Mouse (Mus musculus) CH12.LX (cell line): ENCODE measurements around the gene Alkbh3. TPM values are rescaled to one million over a fixed set of nuclear protein-coding genes. Genes with fewer than 3 reads are reported as not detected.

ENCODE experiments used
- DNase-seq: peaks from one replicate; pipeline ENCODE4 v3.0.0-alpha.2; 2013; ENCODE audit errors: extremely low read depth
- H3K27ac ChIP-seq: 2 replicates; pipeline ENCODE4 v1.5.1; 2012; ENCODE audit warnings: low read depth, mild to moderate bottlenecking, control low read depth, moderate library complexity; ENCODE audit not compliant: insufficient read depth
- H3K27me3 ChIP-seq: replicated peaks from 2 replicates; pipeline ENCODE3; 2012; ENCODE audit warnings: inconsistent platforms
- H3K36me3 ChIP-seq, 2 experiments: replicated peaks in 1 of 2; 2 replicates each; pipeline versions ENCODE3 to v1.6.1; 2012; ENCODE audit warnings: inconsistent platforms in 1 of 2, low read length in 1 of 2, mild to moderate bottlenecking in 1 of 2, mixed read lengths in 1 of 2, moderate library complexity in 1 of 2; ENCODE audit not compliant: control insufficient read depth in 1 of 2, insufficient read depth in 1 of 2
- H3K4me1 ChIP-seq, 2 experiments: 2 replicates each; pipeline ENCODE4 v1.6.1; 2012; ENCODE audit warnings: inconsistent platforms in 1 of 2, moderate library complexity in 1 of 2; ENCODE audit not compliant: insufficient read depth in 2 of 2, control insufficient read depth in 1 of 2
- H3K4me2 ChIP-seq: 2 replicates; pipeline ENCODE4 v1.6.1; 2012; ENCODE audit warnings: low read depth, mild to moderate bottlenecking, control low read depth; ENCODE audit not compliant: poor library complexity, insufficient read depth, severe bottlenecking
- H3K4me3 ChIP-seq, 3 experiments: fragments of 150-350 bp in 1 of 3; sonication (generic) in 1 of 3; replicated peaks in 1 of 3; 2 replicates each; pipeline versions ENCODE3 to v1.5.1; 2011 to 2012; ENCODE audit warnings: low read depth in 2 of 3, low read length in 2 of 3, mild to moderate bottlenecking in 2 of 3, moderate library complexity in 2 of 3, control low read depth in 1 of 3, improper control_type of control experiment in 1 of 3, inconsistent platforms in 1 of 3, mixed read lengths in 1 of 3; ENCODE audit not compliant: poor library complexity in 1 of 3
- H3K79me2 ChIP-seq: replicated peaks from 2 replicates; pipeline ENCODE4 v1.6.1; 2012; ENCODE audit warnings: mild to moderate bottlenecking, moderate library complexity; ENCODE audit not compliant: control insufficient read depth, poor library complexity, insufficient read depth, severe bottlenecking; ENCODE audit errors: extremely low read depth
- H3K9ac ChIP-seq: 2 replicates; pipeline ENCODE4 v1.6.1; 2012; ENCODE audit warnings: low read depth, mild to moderate bottlenecking, control low read depth, moderate library complexity; ENCODE audit not compliant: insufficient read depth
- H3K9me3 ChIP-seq: replicated peaks from 2 replicates; pipeline ENCODE3; 2012; ENCODE audit warnings: low read length, inconsistent platforms, mixed read lengths
- BHLHE40 ChIP-seq: IDR thresholded peaks from 2 replicates; pipeline ENCODE4 v1.6.1; 2011; ENCODE audit warnings: mild to moderate bottlenecking, low read depth, low read length, improper control_type of control experiment
- CHD1 ChIP-seq: IDR thresholded peaks from 2 replicates; pipeline ENCODE4 v1.6.1; 2012; ENCODE audit warnings: low read depth, low read length, improper control_type of control experiment, inconsistent platforms
- E2F4 ChIP-seq: IDR thresholded peaks from 2 replicates; pipeline ENCODE4 v1.6.1; 2011; ENCODE audit warnings: low read depth, low read length, improper control_type of control experiment; ENCODE audit not compliant: insufficient replicate concordance
- ETS1 ChIP-seq: conservative IDR thresholded peaks from 2 replicates; pipeline ENCODE4 v1.6.1; 2012; ENCODE audit warnings: low read depth, mild to moderate bottlenecking, inconsistent platforms, low read length, improper control_type of control experiment, moderate library complexity
- HCFC1 ChIP-seq: IDR thresholded peaks from 2 replicates; pipeline ENCODE4 v1.6.1; 2012; ENCODE audit warnings: low read depth, mild to moderate bottlenecking, inconsistent platforms, low read length, improper control_type of control experiment
- IRF4 ChIP-seq: IDR thresholded peaks from 2 replicates; pipeline ENCODE4 v1.6.1; 2014; ENCODE audit warnings: low read depth, mild to moderate bottlenecking, inconsistent platforms, low read length, improper control_type of control experiment
- JUN ChIP-seq: IDR thresholded peaks from 2 replicates; pipeline ENCODE4 v1.6.1; 2011; ENCODE audit warnings: low read depth, mild to moderate bottlenecking, low read length, improper control_type of control experiment, moderate library complexity; ENCODE audit not compliant: insufficient read depth
- MAFK ChIP-seq: IDR thresholded peaks from 2 replicates; pipeline ENCODE4 v1.6.1; 2011; ENCODE audit warnings: low read length, improper control_type of control experiment; ENCODE audit not compliant: insufficient replicate concordance
- MAX ChIP-seq: IDR thresholded peaks from 2 replicates; pipeline ENCODE4 v1.6.1; 2011; ENCODE audit warnings: low read length, improper control_type of control experiment
- NELFE ChIP-seq: IDR thresholded peaks from 2 replicates; pipeline ENCODE4 v1.6.1; 2011; ENCODE audit warnings: low read depth, low read length, improper control_type of control experiment
- POLR2AphosphoS2 ChIP-seq: IDR thresholded peaks from 2 replicates; pipeline ENCODE4 v1.6.1; 2011; ENCODE audit warnings: low read depth, low read length, improper control_type of control experiment
- RAD21 ChIP-seq: IDR thresholded peaks from 2 replicates; pipeline ENCODE4 v1.6.1; 2011; ENCODE audit warnings: low read depth, mild to moderate bottlenecking, low read length, improper control_type of control experiment, moderate library complexity
- SMC3 ChIP-seq: IDR thresholded peaks from 2 replicates; pipeline ENCODE4 v1.6.1; 2011; ENCODE audit warnings: low read depth, low read length, improper control_type of control experiment
- TCF12 ChIP-seq: IDR thresholded peaks from 2 replicates; pipeline ENCODE4 v1.6.1; 2014; ENCODE audit warnings: low read depth, mild to moderate bottlenecking, inconsistent platforms, low read length, improper control_type of control experiment
- USF1 ChIP-seq: IDR thresholded peaks from 2 replicates; pipeline ENCODE4 v1.6.1; 2014; ENCODE audit warnings: low read depth, mild to moderate bottlenecking, inconsistent platforms, low read length, improper control_type of control experiment
- ZC3H11A ChIP-seq: IDR thresholded peaks from 2 replicates; pipeline ENCODE4 v1.6.1; 2012; ENCODE audit warnings: low read depth, mild to moderate bottlenecking, inconsistent platforms, low read length, improper control_type of control experiment
- ZKSCAN1 ChIP-seq: IDR thresholded peaks from 2 replicates; pipeline ENCODE4 v1.6.1; 2012; ENCODE audit warnings: low read depth, inconsistent platforms, low read length, improper control_type of control experiment, borderline replicate concordance
- ZMIZ1 ChIP-seq: IDR thresholded peaks from 2 replicates; pipeline ENCODE4 v1.6.1; 2012; ENCODE audit warnings: low read depth, mild to moderate bottlenecking, inconsistent platforms, low read length, improper control_type of control experiment
- dilution Hi-C: fragments of 300-500 bp; cut with MboI; formaldehyde crosslinking; loops from 2 replicates; pipeline ENCODE4 v1.14.3; 2020; ENCODE audit warnings: low sequenced_read_pairs; ENCODE audit not compliant: extremely low pct_unique_long_range_greater_than_20kb, extremely low pct_ligation_motif_present
- in situ Hi-C: fragments of 300-500 bp; cut with MboI; formaldehyde crosslinking; loops from 3 replicates; pipeline ENCODE4 v1.14.3; 2019; ENCODE audit warnings: low sequenced_read_pairs, low pct_ligation_motif_present, low pct_unique_long_range_greater_than_20kb, mixed read lengths
- polyA plus RNA-seq: library from polyadenylated mRNA; unstranded; fragments of >175 nt; gene quantifications from 2 replicates; pipeline ENCODE4 v1.2.1, GENCODE M21; 2012; ENCODE audit warnings: low read depth; ENCODE audit not compliant: insufficient read length
- total RNA-seq, 2 experiments: library from RNA; depleted of rRNA; stranded (reverse); fragments of 300-350 nt in 1 of 2; fragments of >200 nt in 1 of 2; gene quantifications; 2 replicates each; pipeline ENCODE4 v1.2.3; 2012 to 2014

Gene Alkbh3
- total and polyA plus RNA-seq, 3 experiments: 53.3 to 69.5 (median 57.9) TPM

- no peaks in the 10 kb centered on the region for H3K36me3 ChIP-seq
- dilution Hi-C loops: no loop called here
- in situ Hi-C loops: no loop called here
- peaks cover 18% of the 10 kb centered on the region for H3K9me3 ChIP-seq
- H3K9ac ChIP-seq: no peak overlapping the region
- no peaks in the 10 kb centered on the region for H3K79me2 ChIP-seq
- no peak overlapping the region for H3K27ac ChIP-seq
- H3K27me3 ChIP-seq: no peaks in the 10 kb centered on the region
- H3K4me1 ChIP-seq: no peaks in the 10 kb centered on the region
- no peak for DNase-seq
- TF ChIP-seq E2F4 (no peak), POLR2AphosphoS2 (no peak), ZC3H11A (no peak), TCF12 (no peak), MAFK (no peak), ETS1 (no peak), CHD1 (no peak), RAD21 (no peak), BHLHE40 (no peak), MAX (no peak), JUN (no peak), HCFC1 (no peak), NELFE (no peak), USF1 (no peak), ZKSCAN1 (no peak), SMC3 (no peak), ZMIZ1 (no peak), IRF4 (no peak)
- no peak overlapping the region for H3K4me3 ChIP-seq
- no peak overlapping the region for H3K4me2 ChIP-seq
These were observed 52.4 kb downstream of the Alkbh3 start for GRCm38 (mm10) chr2:93958216-93958615.

GRCm38 (mm10) chr2:93957785-93958175 lies 52.8 kb downstream of the Alkbh3 start:
- Histone ChIP-seq H3K27ac (no peak overlapping the region), H3K36me3 (no peaks in the 10 kb centered on the region), H3K9me3 (peaks cover 18% of the 10 kb centered on the region), H3K4me3 (no peak overlapping the region), H3K9ac (no peak overlapping the region), H3K4me2 (no peak overlapping the region), H3K4me1 (no peaks in the 10 kb centered on the region), H3K79me2 (no peaks in the 10 kb centered on the region), H3K27me3 (no peaks in the 10 kb centered on the region)
- DNase-seq: no peak
- dilution Hi-C loops (no loop called here), in situ Hi-C loops (no loop called here)
- no peak for TF ChIP-seq HCFC1
